Mouse (Mus musculus) forebrain, embryonic 15.5 days (tissue): ENCODE results near the gene Rcor1. TPM values are rescaled to one million over a fixed set of nuclear protein-coding genes. Genes with fewer than 3 reads are reported as not detected.

Source experiments
- ATAC-seq: fragments of 200-750 bp; cut with Nextera tagmentation; replicated peaks from 2 replicates; pipeline ENCODE4 v1.8.0; 2017; ENCODE audit warnings: mild to moderate bottlenecking, moderate TSS enrichment, moderate library complexity
- H3K27ac ChIP-seq: fragments of 300-500 bp; sonication (generic); replicated peaks from 2 replicates; pipeline ENCODE4 v1.5.1; 2015; ENCODE audit warnings: mild to moderate bottlenecking, inconsistent platforms
- H3K27me3 ChIP-seq: fragments of 300-500 bp; sonication (generic); 2 replicates; pipeline ENCODE4 v1.6.1; 2015; ENCODE audit warnings: inconsistent platforms
- H3K36me3 ChIP-seq: fragments of 300-500 bp; sonication (generic); 2 replicates; pipeline ENCODE4 v1.6.1; 2015; ENCODE audit warnings: mild to moderate bottlenecking, inconsistent platforms
- H3K4me1 ChIP-seq: fragments of 300-500 bp; sonication (generic); 2 replicates; pipeline ENCODE4 v1.6.1; 2015; ENCODE audit warnings: inconsistent platforms
- H3K4me2 ChIP-seq: fragments of 300-500 bp; sonication (generic); replicated peaks from 2 replicates; pipeline ENCODE4 v1.6.1; 2015; ENCODE audit warnings: mild to moderate bottlenecking, inconsistent platforms
- H3K4me3 ChIP-seq: fragments of 300-500 bp; sonication (generic); 2 replicates; pipeline ENCODE4 v1.5.1; 2015; ENCODE audit warnings: mild to moderate bottlenecking, inconsistent platforms
- H3K9ac ChIP-seq: fragments of 300-500 bp; sonication (generic); replicated peaks from 2 replicates; pipeline ENCODE4 v1.6.1; 2015; ENCODE audit warnings: mild to moderate bottlenecking, inconsistent platforms
- H3K9me3 ChIP-seq: fragments of 300-500 bp; sonication (generic); 2 replicates; pipeline ENCODE4 v1.6.1; 2016; ENCODE audit warnings: inconsistent platforms
- WGBS: fragments of 180-500 bp; shearing (Covaris S2); methylation state at CpG from one replicate; pipeline ENCODE4 v1.1.7; 2015; ENCODE audit warnings: mixed read lengths; 5-methylcytosine and 5-hydroxymethylcytosine counted together
- polyA plus RNA-seq: library from polyadenylated mRNA; unstranded; fragments of >200 nt; fragmentation: Nextera tagmentation; extraction: Ambion mirVana; gene quantifications from 2 replicates; pipeline ENCODE4 v1.2.1, GENCODE M21; 2015

Gene Rcor1
- polyA plus RNA-seq, 1 experiment from 2014 or later: 8.1 TPM

DNA sequence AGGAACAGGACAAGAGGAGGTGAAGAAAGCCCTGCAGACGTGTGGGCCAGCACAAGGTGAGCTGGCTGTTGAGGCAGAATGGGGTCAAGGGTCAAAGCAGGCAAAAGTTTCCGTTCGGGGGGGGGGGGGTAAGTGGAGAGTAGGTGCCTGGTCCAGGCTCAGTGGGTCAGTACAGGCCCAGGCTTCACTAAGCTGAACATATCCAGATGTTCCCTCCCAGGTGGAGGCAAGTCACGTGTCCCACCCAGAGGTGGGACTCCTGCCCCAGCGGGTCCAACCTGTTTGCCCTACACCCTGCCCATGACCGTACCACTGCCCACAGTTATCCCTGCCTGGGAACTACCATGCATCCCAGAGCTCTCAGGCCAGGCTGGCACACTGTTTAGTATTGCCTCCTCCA is 33.3 kb upstream of the Rcor1 start:
- WGBS: 75% methylated on average over 6 of the region's 6 CpGs
- no peak overlapping the region for H3K27ac ChIP-seq
- ATAC-seq: no peak

DNA sequence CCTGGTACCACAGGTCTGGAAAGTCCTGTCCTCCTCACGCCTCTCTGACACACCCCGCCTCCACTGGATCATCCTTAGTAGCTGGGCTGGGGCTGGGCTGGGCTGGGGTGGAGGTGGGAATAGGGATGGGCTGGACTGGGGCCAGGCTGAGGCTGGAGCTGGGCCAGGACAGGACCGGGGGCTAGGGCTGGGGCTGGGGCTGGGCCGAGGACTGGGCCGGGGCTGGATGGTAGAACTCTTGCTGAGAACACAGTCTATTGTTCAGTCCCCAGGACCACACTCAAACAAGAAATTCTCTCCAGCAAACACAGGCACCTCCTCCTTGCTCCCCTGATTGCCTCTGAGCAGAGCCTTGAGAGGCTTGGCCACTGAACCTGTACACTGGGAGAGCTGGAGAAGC is 32.8 kb upstream of the Rcor1 start:
- Histone ChIP-seq H3K4me2 (no peak overlapping the region), H3K4me3 (no peak overlapping the region), H3K36me3 (no peaks in the 10 kb centered on the region), H3K27me3 (no peaks in the 10 kb centered on the region), H3K9me3 (no peaks in the 10 kb centered on the region), H3K9ac (no peak overlapping the region), H3K4me1 (peaks cover 13% of the 10 kb centered on the region), H3K27ac (no peak overlapping the region)
- WGBS: 46% methylated on average over 5 of the region's 5 CpGs
- ATAC-seq: no peak

More for the DNA sequence above, 33.3 kb upstream of the Rcor1 start:
- Histone ChIP-seq H3K9ac (no peak overlapping the region), H3K4me2 (no peak overlapping the region), H3K9me3 (no peaks in the 10 kb centered on the region), H3K4me1 (peaks cover 13% of the 10 kb centered on the region), H3K27me3 (no peaks in the 10 kb centered on the region), H3K4me3 (no peak overlapping the region), H3K36me3 (no peaks in the 10 kb centered on the region)

DNA sequence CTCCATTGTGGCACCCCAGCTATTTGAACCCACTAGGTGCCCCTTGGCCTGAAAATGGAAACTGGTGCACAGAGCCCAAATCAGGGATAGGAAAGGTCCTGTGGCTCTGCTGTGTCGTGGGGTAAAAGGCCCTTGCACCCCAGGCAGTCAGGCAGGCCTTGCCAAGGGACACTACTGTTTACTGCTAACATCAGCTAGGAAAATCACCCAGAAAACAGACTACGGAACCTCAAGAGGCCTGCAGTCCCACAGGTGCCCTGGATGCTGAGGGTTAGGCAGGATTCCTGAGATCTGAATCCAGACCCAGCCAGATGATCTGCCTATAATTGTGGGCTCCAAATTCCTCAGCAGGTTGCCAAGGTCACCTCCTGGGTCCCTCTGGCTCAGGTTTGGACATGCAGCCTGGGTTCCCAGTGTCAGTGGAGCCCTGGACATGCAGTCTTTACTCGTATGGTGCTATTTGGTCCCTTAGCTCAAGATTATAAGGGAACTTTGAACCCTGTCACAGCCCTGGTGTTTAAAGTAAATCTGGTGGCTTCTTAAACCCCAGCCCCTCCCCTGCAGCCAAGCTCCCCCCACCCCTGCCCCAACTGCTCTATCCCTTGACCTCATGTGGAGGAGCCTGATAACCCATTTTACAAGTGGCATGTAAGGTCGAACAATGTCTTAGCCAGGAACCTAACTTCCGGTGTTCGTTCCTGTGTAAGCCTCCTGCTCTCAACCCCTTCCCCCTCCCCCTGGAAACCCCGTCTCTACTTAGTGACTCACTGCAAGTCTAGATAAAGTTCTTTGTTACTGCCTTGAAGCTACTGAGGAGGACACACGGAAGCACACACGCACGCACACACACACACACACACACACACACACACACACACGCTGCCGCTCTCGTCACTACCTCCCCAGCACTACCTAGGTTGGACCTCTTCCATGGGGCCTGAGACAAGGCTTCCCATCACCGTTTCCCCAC is 31.7 kb upstream of the Rcor1 start:
- WGBS: 74% methylated on average over 14 of the region's 14 CpGs
- no peak overlapping the region for H3K4me3 ChIP-seq
- H3K27ac ChIP-seq: no peak overlapping the region
- H3K36me3 ChIP-seq: no peaks in the 10 kb centered on the region
- H3K9ac ChIP-seq: no peak overlapping the region
- H3K27me3 ChIP-seq: no peaks in the 10 kb centered on the region
- peaks cover 13% of the 10 kb centered on the region for H3K4me1 ChIP-seq
- no peaks in the 10 kb centered on the region for H3K9me3 ChIP-seq
- ATAC-seq: no peak
- H3K4me2 ChIP-seq: no peak overlapping the region

DNA sequence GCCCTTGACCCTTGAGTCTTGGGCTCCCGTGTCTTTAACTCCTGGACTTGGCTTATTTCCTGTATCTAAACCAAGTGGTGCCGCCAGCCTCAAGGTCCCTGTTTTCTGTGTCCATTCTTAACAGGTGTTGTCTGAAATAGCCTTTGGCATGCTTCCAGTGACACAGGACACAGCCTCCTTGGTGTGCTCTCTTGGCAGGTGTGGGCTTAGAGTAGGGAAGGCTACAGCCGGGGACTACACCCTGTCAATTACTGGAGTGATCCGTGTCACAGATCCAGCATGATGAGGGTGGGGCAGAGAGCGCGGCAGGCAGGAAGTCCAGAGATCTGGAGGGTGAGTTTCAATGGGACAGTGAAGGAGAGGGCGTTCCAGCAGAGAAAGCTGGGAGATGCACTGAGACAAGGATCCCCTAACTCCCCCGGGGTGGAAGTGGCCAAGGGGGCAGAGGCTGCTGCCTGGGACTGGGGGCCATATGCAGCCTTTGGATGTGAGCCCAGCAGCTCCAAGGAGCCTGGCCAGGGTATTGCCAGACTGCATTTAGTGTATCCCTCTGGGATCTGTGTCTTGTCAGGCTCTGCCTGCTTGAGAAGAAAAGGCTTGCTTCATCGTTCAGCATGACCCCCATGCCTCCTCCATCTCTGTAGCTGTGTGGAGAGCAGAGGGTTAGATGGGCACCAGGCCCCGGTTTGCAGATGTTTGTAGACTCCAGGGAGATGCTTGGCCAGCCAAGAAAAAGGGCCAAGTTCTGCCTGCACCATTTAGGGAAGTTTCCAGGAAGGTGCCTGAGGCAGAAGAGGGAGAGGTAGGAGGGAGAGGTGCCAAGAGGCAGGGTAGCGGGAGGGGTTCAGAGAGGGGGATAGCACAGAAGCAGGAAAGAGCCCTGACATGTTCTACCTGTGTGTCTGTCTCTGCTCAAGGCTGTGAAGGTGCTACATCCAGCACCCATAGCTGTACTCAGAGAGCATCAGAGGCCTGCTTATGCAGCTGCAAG is 30.4 kb upstream of the Rcor1 start:
- H3K4me1 ChIP-seq: peaks cover 13% of the 10 kb centered on the region
- H3K27ac ChIP-seq: peak overlapping the region; percentile 11; the same call in 1 of the 2 replicates
- H3K27me3 ChIP-seq: no peaks in the 10 kb centered on the region
- no peak overlapping the region for H3K4me3 ChIP-seq
- H3K9me3 ChIP-seq: no peaks in the 10 kb centered on the region
- WGBS: 67% methylated on average over 11 of the region's 11 CpGs
- H3K36me3 ChIP-seq: no peaks in the 10 kb centered on the region
- H3K9ac ChIP-seq: no peak overlapping the region
- H3K4me2 ChIP-seq: no peak overlapping the region
- no peak for ATAC-seq

DNA sequence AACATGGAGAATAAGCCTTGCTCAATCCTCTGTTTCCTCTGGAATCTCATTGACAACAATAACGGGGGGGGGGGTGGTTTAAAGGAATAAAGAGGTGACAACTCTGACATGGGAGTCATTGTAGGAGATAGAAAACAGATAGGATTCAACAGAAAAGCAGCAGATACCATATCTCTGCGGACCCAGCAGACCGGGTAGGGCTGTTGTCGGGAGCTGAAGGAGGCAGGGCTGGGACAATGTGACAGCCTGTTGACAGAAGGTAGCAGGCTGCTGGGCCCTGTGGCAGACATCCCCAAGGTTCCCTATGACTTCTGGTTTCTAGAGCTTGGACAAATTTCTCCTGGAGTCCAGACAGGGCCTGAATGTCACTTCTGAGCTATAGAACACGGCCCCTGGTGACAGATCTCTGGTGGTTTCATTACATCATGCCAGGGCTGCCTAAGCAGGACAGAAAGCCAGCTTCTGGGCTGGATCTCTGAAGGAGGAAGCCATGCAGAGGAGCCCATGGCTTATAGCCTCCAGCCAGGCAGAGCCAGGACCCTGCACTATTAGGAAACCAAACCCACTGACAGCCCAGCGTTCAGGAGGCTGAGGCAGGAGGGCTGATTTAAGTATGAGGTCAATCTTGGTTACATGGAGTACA is 29.4 kb upstream of the Rcor1 start:
- no peak overlapping the region for H3K27ac ChIP-seq
- no peak for ATAC-seq
- H3K4me2 ChIP-seq: no peak overlapping the region
- 77% methylated on average over 6 of the region's 6 CpGs for WGBS
- no peak overlapping the region for H3K4me3 ChIP-seq
- H3K27me3 ChIP-seq: no peaks in the 10 kb centered on the region
- H3K9ac ChIP-seq: no peak overlapping the region
- no peaks in the 10 kb centered on the region for H3K9me3 ChIP-seq
- H3K36me3 ChIP-seq: no peaks in the 10 kb centered on the region
- H3K4me1 ChIP-seq: peaks cover 13% of the 10 kb centered on the region

DNA sequence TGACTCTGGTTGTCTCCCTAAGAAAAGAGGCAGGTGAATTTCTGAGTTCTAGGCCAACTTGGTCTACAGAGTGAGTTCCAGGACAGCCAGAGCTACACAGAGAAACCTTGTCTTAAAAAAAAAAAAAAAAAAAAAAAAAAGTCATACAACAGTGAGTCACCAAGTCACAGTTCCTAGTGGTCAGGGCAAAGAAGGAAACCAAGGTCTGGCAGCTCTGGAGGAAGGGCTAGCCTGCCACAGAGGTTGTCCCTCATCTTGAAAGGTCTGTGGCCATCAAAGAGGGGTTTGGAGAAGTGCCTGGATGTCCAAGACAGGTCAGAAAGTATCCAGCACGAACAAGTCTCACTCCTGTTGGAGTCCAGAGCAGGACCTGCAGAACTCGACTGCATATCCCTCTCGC is 22.3 kb upstream of the Rcor1 start:
- no peak overlapping the region for H3K4me3 ChIP-seq
- H3K4me2 ChIP-seq: no peak overlapping the region
- H3K27me3 ChIP-seq: no peaks in the 10 kb centered on the region
- H3K9me3 ChIP-seq: no peaks in the 10 kb centered on the region
- 79% methylated on average over 3 of the region's 3 CpGs for WGBS
- ATAC-seq: no peak
- no peaks in the 10 kb centered on the region for H3K4me1 ChIP-seq
- no peak overlapping the region for H3K27ac ChIP-seq
- no peak overlapping the region for H3K9ac ChIP-seq
- no peaks in the 10 kb centered on the region for H3K36me3 ChIP-seq

DNA sequence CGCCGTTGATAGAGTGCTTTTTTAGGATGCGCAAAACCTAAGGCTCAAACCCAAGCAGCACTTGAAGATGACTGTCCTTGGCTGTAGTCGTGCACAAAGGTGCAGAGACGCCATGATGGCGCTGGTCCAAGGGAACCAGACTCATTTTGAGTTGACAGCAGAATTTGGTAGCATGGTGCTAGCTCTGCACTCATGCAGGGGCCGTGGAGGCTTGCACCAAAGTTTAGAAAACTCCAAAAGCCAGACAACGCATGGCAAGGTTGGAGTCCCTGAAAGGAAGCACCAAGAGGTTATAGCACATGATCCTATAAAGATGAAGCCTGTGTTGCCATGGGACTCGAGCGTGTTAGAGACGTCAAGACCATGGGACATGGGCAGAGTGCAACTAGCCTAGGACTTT is 21.1 kb upstream of the Rcor1 start:
- Histone ChIP-seq H3K36me3 (no peaks in the 10 kb centered on the region), H3K9ac (no peak overlapping the region)
- WGBS: 92% methylated on average over 11 of the region's 11 CpGs

DNA sequence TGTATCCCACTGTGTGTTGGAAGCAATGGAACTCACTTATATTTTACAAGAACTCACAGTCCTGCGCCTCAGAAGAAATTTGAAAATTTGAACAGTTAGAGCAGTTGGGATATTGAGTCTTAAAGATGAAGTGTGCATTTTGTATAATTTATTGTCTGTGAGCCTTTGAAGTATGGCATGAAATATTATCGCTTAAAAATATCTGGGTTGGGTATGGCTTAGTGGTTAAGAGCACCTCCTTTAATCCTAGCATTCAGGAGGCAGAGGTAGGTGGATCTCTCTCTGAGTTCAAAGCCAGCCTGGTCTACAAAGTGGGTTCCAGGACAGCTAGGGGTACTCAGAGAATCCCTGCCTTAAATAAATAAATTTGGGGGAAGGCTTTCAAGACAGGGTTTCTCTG is 20.1 kb upstream of the Rcor1 start:
- no peak for ATAC-seq
- Histone ChIP-seq H3K4me2 (no peak overlapping the region), H3K4me1 (no peaks in the 10 kb centered on the region), H3K27ac (no peak overlapping the region), H3K9ac (no peak overlapping the region), H3K4me3 (no peak overlapping the region), H3K36me3 (no peaks in the 10 kb centered on the region), H3K9me3 (no peaks in the 10 kb centered on the region), H3K27me3 (no peaks in the 10 kb centered on the region)
- 93% methylated on average over 2 of the region's 2 CpGs for WGBS

More for the DNA sequence above, 21.1 kb upstream of the Rcor1 start:
- no peak overlapping the region for H3K27ac ChIP-seq
- no peaks in the 10 kb centered on the region for H3K27me3 ChIP-seq
- H3K9me3 ChIP-seq: no peaks in the 10 kb centered on the region
- no peak overlapping the region for H3K4me3 ChIP-seq
- no peak overlapping the region for H3K4me2 ChIP-seq
- no peaks in the 10 kb centered on the region for H3K4me1 ChIP-seq
- no peak for ATAC-seq

DNA sequence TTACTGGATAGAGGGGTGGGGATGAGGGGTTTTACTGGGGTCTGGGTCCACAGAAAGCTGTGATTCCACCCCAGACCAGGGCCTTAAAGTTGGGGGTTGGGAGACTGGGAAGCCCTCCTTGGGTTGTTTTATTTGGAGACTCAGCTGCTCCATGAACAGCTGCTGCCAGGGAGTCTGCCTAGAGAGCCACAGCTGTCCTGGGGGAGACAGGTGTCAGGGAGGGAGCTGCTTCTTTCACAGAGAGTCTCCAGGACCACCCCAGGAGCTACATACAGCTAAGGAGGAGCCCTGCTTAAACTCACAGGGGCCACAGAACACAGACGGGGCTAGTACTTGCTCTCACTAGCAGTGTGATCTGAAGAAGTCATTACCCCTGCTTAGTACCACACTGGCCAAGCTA is 18.0 kb upstream of the Rcor1 start:
- Histone ChIP-seq H3K9me3 (no peaks in the 10 kb centered on the region), H3K4me2 (no peak overlapping the region), H3K4me3 (no peak overlapping the region), H3K4me1 (no peaks in the 10 kb centered on the region), H3K9ac (no peak overlapping the region), H3K36me3 (no peaks in the 10 kb centered on the region), H3K27ac (no peak overlapping the region), H3K27me3 (no peaks in the 10 kb centered on the region)
- 35% methylated on average over 1 of the region's 1 CpGs for WGBS
- no peak for ATAC-seq

DNA sequence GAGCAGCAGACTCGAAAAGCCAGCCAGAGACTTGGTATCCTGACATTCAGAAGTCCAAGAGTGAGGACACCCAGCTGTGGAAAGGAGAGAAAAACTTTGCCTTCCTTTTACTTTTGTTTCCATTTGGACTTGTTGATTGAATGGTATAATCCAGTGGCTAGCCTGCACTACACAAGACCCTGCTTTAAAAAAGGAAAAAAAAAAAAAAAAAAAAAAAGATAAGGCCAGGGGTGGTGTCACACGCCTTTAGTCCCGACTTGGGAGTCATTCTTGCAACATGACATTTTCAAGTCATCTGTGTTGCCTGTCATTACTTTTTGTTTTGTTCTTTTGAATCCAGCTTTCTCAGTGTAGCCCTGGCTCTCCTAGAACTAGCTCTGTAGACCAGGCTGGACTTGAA is 17.6 kb upstream of the Rcor1 start:
- Histone ChIP-seq H3K9ac (no peak overlapping the region), H3K27ac (no peak overlapping the region), H3K27me3 (no peaks in the 10 kb centered on the region), H3K9me3 (no peaks in the 10 kb centered on the region), H3K4me1 (no peaks in the 10 kb centered on the region), H3K4me3 (no peak overlapping the region), H3K36me3 (no peaks in the 10 kb centered on the region), H3K4me2 (no peak overlapping the region)
- no peak for ATAC-seq
- 64% methylated on average over 3 of the region's 3 CpGs for WGBS

DNA sequence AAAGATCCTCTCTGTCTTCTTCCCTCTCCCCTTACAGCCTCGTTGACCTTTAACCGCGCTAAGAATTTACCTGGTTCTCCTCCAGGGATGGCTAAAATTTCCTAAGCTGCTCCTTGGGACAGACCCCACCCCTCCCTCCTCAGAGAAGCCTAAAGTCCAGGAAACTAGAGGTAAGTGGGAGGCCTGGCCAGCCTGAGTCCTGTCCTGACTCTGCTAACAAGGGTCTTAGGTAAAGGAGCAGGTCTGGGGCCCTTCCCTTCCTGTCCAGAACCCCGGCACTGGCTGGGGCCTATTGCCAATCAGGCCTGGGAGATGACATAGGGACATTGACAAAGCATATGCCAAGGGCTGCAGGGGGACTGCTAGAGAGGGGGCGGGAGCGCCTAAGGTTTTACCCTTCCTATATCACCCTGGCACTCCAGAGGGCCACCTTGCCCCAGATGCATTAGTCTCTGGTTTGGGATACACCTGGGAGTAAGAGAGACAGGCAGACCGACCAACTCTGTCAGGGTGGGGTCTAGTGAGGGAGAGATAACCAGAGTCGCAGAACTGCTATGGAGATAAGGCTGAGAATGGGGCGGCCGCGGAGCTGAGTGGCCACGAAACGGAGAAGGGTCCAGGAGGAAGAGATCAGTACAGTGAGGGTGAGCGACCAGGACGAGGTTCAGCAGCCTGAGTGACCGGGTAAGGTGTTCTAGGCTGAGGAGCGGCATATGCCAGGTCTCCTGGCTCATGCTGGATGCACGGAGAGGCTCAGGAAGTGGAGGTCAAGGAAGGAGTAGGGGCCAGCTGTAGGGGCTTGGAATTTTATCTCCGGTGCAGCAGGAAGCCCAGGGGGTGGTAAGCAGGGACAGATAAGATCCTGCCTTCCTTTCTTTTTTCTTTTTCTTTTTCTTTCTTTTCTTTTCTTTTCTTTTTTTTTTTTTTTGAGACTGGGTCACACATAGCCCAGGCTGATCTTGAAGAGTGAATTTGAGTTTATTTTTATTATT is 10.7 kb upstream of the Rcor1 start:
- no peaks in the 10 kb centered on the region for H3K4me1 ChIP-seq
- no peak overlapping the region for H3K27ac ChIP-seq
- no peak overlapping the region for H3K9ac ChIP-seq
- H3K27me3 ChIP-seq: no peaks in the 10 kb centered on the region
- no peak for ATAC-seq
- no peaks in the 10 kb centered on the region for H3K9me3 ChIP-seq
- H3K4me3 ChIP-seq: no peak overlapping the region
- H3K36me3 ChIP-seq: no peaks in the 10 kb centered on the region
- no peak overlapping the region for H3K4me2 ChIP-seq
- 75% methylated on average over 19 of the region's 19 CpGs for WGBS
